Mouse (Mus musculus) left cerebral cortex, postnatal 25 days (tissue): ENCODE results near the gene Gm44503. TPM values are rescaled to one million over a fixed set of nuclear protein-coding genes. Genes with fewer than 3 reads are reported as not detected.

Source experiments
- microRNA-seq, 2 experiments: library from miRNA; unstranded; fragments of <30 nt; microRNA quantifications; one replicate each; pipeline ENCODE4 v1.2.0; 2022
- total RNA-seq, 2 experiments: library from RNA; stranded (reverse); gene quantifications; 2 replicates each; pipeline ENCODE4 v1.2.3; 2021

The Gm44503 gene
- total RNA-seq, 2 experiments from 2014 or later = 0.09 TPM; not detected in 1

Small RNA genes lying within 50 kb of the gene (microRNA-seq; reads per million reads assigned to microRNA genes)
- 0 reads per million in 2 experiments for gene Gm27353

Other genes starting within 250 kb of the Gm44503 start
- 1 to 10 TPM; 1.1 to 1.7 TPM for gene Prtg, start 152.0 kb upstream of the Gm44503 start, total RNA-seq
- 10 to 100 TPM; 14.5 to 14.6 TPM for gene Pygo1, start 33.2 kb upstream of the Gm44503 start, total RNA-seq
- gene Dyx1c1, start 67 bp upstream of the Gm44503 start, total RNA-seq = 1 to 10 TPM in 1 of 2 experiments, under 1 TPM in 1; 0.62 to 1.4 TPM
- 10 to 100 TPM in 1 of 2 experiments, 1 to 10 TPM in 1; 9.0 to 10.1 TPM for gene Ccpg1os, start 26.5 kb downstream of the Gm44503 start, total RNA-seq
- 100 to 1,000 TPM; 111 to 123 TPM for gene Ccpg1, start 26.6 kb downstream of the Gm44503 start, total RNA-seq
- gene Pigb, start 81.5 kb downstream of the Gm44503 start, total RNA-seq = 10 to 100 TPM; 14.6 to 16.7 TPM
- 1 to 10 TPM; 4.9 to 8.1 TPM for gene Rab27a, start 86.0 kb downstream of the Gm44503 start, total RNA-seq
- gene Khdc3, start 143.0 kb downstream of the Gm44503 start, total RNA-seq = 1 to 10 TPM; 1.3 to 2.4 TPM
- not detected for gene Gm20509, start 143.6 kb downstream of the Gm44503 start, total RNA-seq
- 10 to 100 TPM; 55.7 to 62.4 TPM for gene Rsl24d1, start 154.6 kb downstream of the Gm44503 start, total RNA-seq